Mouse (Mus musculus) CH12.LX (cell line): Measurements from ENCODE around the gene Capn13. TPM values are rescaled to one million over a fixed set of nuclear protein-coding genes. Genes with fewer than 3 reads are reported as not detected.

Experiments used
- DNase-seq: peaks from one replicate; pipeline ENCODE4 v3.0.0-alpha.2; 2013; ENCODE audit errors: extremely low read depth
- H3K27ac ChIP-seq: 2 replicates; pipeline ENCODE4 v1.5.1; 2012; ENCODE audit warnings: low read depth, mild to moderate bottlenecking, control low read depth, moderate library complexity; ENCODE audit not compliant: insufficient read depth
- H3K27me3 ChIP-seq: replicated peaks from 2 replicates; pipeline ENCODE3; 2012; ENCODE audit warnings: inconsistent platforms
- H3K36me3 ChIP-seq, 2 experiments: replicated peaks in 1 of 2; 2 replicates each; pipeline versions ENCODE3 to v1.6.1; 2012; ENCODE audit warnings: inconsistent platforms in 1 of 2, low read length in 1 of 2, mild to moderate bottlenecking in 1 of 2, mixed read lengths in 1 of 2, moderate library complexity in 1 of 2; ENCODE audit not compliant: control insufficient read depth in 1 of 2, insufficient read depth in 1 of 2
- H3K4me1 ChIP-seq, 2 experiments: 2 replicates each; pipeline ENCODE4 v1.6.1; 2012; ENCODE audit warnings: inconsistent platforms in 1 of 2, moderate library complexity in 1 of 2; ENCODE audit not compliant: insufficient read depth in 2 of 2, control insufficient read depth in 1 of 2
- H3K4me2 ChIP-seq: 2 replicates; pipeline ENCODE4 v1.6.1; 2012; ENCODE audit warnings: low read depth, mild to moderate bottlenecking, control low read depth; ENCODE audit not compliant: poor library complexity, insufficient read depth, severe bottlenecking
- H3K4me3 ChIP-seq, 3 experiments: fragments of 150-350 bp in 1 of 3; sonication (generic) in 1 of 3; replicated peaks in 1 of 3; 2 replicates each; pipeline versions ENCODE3 to v1.5.1; 2011 to 2012; ENCODE audit warnings: low read depth in 2 of 3, low read length in 2 of 3, mild to moderate bottlenecking in 2 of 3, moderate library complexity in 2 of 3, control low read depth in 1 of 3, improper control_type of control experiment in 1 of 3, inconsistent platforms in 1 of 3, mixed read lengths in 1 of 3; ENCODE audit not compliant: poor library complexity in 1 of 3
- H3K79me2 ChIP-seq: replicated peaks from 2 replicates; pipeline ENCODE4 v1.6.1; 2012; ENCODE audit warnings: mild to moderate bottlenecking, moderate library complexity; ENCODE audit not compliant: control insufficient read depth, poor library complexity, insufficient read depth, severe bottlenecking; ENCODE audit errors: extremely low read depth
- H3K9ac ChIP-seq: 2 replicates; pipeline ENCODE4 v1.6.1; 2012; ENCODE audit warnings: low read depth, mild to moderate bottlenecking, control low read depth, moderate library complexity; ENCODE audit not compliant: insufficient read depth
- H3K9me3 ChIP-seq: replicated peaks from 2 replicates; pipeline ENCODE3; 2012; ENCODE audit warnings: low read length, inconsistent platforms, mixed read lengths
- BHLHE40 ChIP-seq: IDR thresholded peaks from 2 replicates; pipeline ENCODE4 v1.6.1; 2011; ENCODE audit warnings: mild to moderate bottlenecking, low read depth, low read length, improper control_type of control experiment
- E2F4 ChIP-seq: IDR thresholded peaks from 2 replicates; pipeline ENCODE4 v1.6.1; 2011; ENCODE audit warnings: low read depth, low read length, improper control_type of control experiment; ENCODE audit not compliant: insufficient replicate concordance
- ELF1 ChIP-seq: IDR thresholded peaks from 2 replicates; pipeline ENCODE4 v1.6.1; 2014; ENCODE audit warnings: low read depth, mild to moderate bottlenecking, inconsistent platforms, low read length, improper control_type of control experiment
- EP300 ChIP-seq: IDR thresholded peaks from 2 replicates; pipeline ENCODE4 v1.6.1; 2011; ENCODE audit warnings: low read length, improper control_type of control experiment
- ETS1 ChIP-seq: conservative IDR thresholded peaks from 2 replicates; pipeline ENCODE4 v1.6.1; 2012; ENCODE audit warnings: low read depth, mild to moderate bottlenecking, inconsistent platforms, low read length, improper control_type of control experiment, moderate library complexity
- HCFC1 ChIP-seq: IDR thresholded peaks from 2 replicates; pipeline ENCODE4 v1.6.1; 2012; ENCODE audit warnings: low read depth, mild to moderate bottlenecking, inconsistent platforms, low read length, improper control_type of control experiment
- IRF4 ChIP-seq: IDR thresholded peaks from 2 replicates; pipeline ENCODE4 v1.6.1; 2014; ENCODE audit warnings: low read depth, mild to moderate bottlenecking, inconsistent platforms, low read length, improper control_type of control experiment
- JUN ChIP-seq: IDR thresholded peaks from 2 replicates; pipeline ENCODE4 v1.6.1; 2011; ENCODE audit warnings: low read depth, mild to moderate bottlenecking, low read length, improper control_type of control experiment, moderate library complexity; ENCODE audit not compliant: insufficient read depth
- MEF2A ChIP-seq: IDR thresholded peaks from 2 replicates; pipeline ENCODE4 v1.6.1; 2014; ENCODE audit warnings: low read depth, mild to moderate bottlenecking, inconsistent platforms, low read length, improper control_type of control experiment, borderline replicate concordance
- MXI1 ChIP-seq: IDR thresholded peaks from 2 replicates; pipeline ENCODE4 v1.6.1; 2011; ENCODE audit warnings: mild to moderate bottlenecking, low read depth, low read length, improper control_type of control experiment
- MYC ChIP-seq: IDR thresholded peaks from 2 replicates; pipeline ENCODE4 v1.6.1; 2011; ENCODE audit warnings: low read depth, mild to moderate bottlenecking, improper control_type of control experiment, low read length
- PAX5 ChIP-seq: IDR thresholded peaks from 2 replicates; pipeline ENCODE4 v1.6.1; 2012; ENCODE audit warnings: low read length, inconsistent platforms, mixed read lengths
- POLR2A ChIP-seq: IDR thresholded peaks from 2 replicates; pipeline ENCODE4 v1.6.1; 2011; ENCODE audit warnings: low read depth, mild to moderate bottlenecking, improper control_type of control experiment, low read length
- SIN3A ChIP-seq: IDR thresholded peaks from 2 replicates; pipeline ENCODE4 v1.6.1; 2012; ENCODE audit warnings: low read length, improper control_type of control experiment, inconsistent platforms
- TBP ChIP-seq: conservative IDR thresholded peaks from 2 replicates; pipeline ENCODE4 v1.6.1; 2011; ENCODE audit warnings: low read depth, low read length, improper control_type of control experiment
- TCF12 ChIP-seq: IDR thresholded peaks from 2 replicates; pipeline ENCODE4 v1.6.1; 2014; ENCODE audit warnings: low read depth, mild to moderate bottlenecking, inconsistent platforms, low read length, improper control_type of control experiment
- USF1 ChIP-seq: IDR thresholded peaks from 2 replicates; pipeline ENCODE4 v1.6.1; 2014; ENCODE audit warnings: low read depth, mild to moderate bottlenecking, inconsistent platforms, low read length, improper control_type of control experiment
- ZC3H11A ChIP-seq: IDR thresholded peaks from 2 replicates; pipeline ENCODE4 v1.6.1; 2012; ENCODE audit warnings: low read depth, mild to moderate bottlenecking, inconsistent platforms, low read length, improper control_type of control experiment
- ZMIZ1 ChIP-seq: IDR thresholded peaks from 2 replicates; pipeline ENCODE4 v1.6.1; 2012; ENCODE audit warnings: low read depth, mild to moderate bottlenecking, inconsistent platforms, low read length, improper control_type of control experiment
- ZNF384 ChIP-seq: IDR thresholded peaks from 2 replicates; pipeline ENCODE4 v1.6.1; 2012; ENCODE audit warnings: low read depth, low read length, improper control_type of control experiment, inconsistent platforms
- dilution Hi-C: fragments of 300-500 bp; cut with MboI; formaldehyde crosslinking; loops from 2 replicates; pipeline ENCODE4 v1.14.3; 2020; ENCODE audit warnings: low sequenced_read_pairs; ENCODE audit not compliant: extremely low pct_unique_long_range_greater_than_20kb, extremely low pct_ligation_motif_present
- in situ Hi-C: fragments of 300-500 bp; cut with MboI; formaldehyde crosslinking; loops from 3 replicates; pipeline ENCODE4 v1.14.3; 2019; ENCODE audit warnings: low sequenced_read_pairs, low pct_ligation_motif_present, low pct_unique_long_range_greater_than_20kb, mixed read lengths
- polyA plus RNA-seq: library from polyadenylated mRNA; unstranded; fragments of >175 nt; gene quantifications from 2 replicates; pipeline ENCODE4 v1.2.1, GENCODE M21; 2012; ENCODE audit warnings: low read depth; ENCODE audit not compliant: insufficient read length
- total RNA-seq, 2 experiments: library from RNA; depleted of rRNA; stranded (reverse); fragments of 300-350 nt in 1 of 2; fragments of >200 nt in 1 of 2; gene quantifications; 2 replicates each; pipeline ENCODE4 v1.2.3; 2012 to 2014

The Capn13 gene
- total and polyA plus RNA-seq, 3 experiments: not detected

DNA sequence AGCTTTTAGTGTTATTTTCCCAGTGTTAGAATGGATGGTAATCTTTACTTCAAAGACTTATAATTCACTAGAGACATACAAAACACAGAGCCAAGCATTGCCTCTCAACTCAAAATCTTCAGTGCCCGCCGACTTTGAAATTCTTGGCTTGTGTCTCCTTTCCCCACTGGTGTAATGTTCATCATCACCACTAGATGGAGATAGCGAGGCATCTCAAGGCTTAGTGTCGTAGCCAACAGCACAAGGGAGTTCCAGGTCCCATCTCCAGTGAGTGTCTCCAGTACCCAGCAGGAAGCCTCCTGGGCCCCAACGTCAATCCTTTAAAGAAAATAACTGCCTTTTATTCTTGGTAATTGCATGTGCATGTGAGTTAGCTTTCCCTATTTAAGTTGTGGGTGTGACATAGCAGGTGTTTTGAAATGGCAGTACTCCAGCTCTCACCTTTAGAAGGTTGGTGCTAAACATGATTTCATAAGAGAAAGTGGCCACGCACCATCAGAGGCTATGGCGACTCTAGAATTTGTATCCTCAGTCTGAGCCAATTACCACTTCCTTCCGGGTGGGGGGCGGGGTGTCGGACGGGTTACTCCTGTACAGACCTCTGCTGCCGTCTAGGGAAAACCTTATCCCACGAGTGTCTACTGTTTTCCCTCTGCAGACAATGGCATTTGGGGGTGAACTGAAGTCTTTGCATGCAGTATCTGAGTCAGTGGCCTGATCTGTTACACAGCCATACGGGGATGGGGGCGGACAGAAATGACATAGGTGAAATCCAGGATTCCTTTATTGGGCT lies 99.2 kb downstream of the Capn13 start (continued):
- TF ChIP-seq ETS1 (no peak), ZNF384 (no peak), PAX5 (no peak), IRF4 (no peak), TCF12 (peak; percentile 25; the same call in 1 of the 2 replicates), HCFC1 (no peak; the same call in 1 of the 2 replicates), POLR2A (peak; percentile 48; the same call in 1 of the 2 replicates)

DNA sequence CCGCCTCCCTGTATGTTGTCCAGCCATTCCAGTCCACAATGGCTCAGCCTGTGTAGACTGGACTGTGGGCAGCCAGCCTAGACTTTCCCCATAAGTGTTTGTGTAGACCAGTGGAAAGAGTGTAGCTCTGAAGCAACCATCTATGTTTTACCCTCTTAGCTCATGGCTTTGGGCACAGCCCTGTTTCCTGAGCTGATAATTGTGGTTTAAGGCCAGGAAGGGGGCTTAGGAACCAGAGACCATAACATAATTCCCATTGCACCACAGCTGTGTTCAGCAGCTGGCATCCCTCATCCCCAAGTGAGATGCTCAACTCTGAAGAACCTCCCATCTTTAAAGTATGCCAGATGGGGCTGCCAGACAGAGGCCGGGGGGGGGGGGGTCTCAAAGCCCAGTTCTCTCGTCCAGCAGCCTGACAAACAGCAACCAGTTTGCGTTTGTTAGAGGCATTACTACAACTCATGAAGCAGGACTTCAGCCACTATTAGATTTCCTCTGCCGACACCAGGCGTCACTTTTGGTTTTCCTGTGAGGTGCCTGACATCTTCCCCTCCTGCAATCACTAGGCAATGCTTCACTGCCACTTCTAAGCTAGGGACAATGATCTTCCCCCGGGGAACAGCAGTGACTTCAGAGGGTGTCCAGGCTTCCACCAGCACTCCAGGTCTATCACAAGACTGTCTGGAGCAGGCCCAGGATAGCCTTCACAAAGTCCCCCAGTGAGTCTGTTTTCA lies 100.4 kb downstream of the Capn13 start:
- Histone ChIP-seq H3K9ac (no peak overlapping the region), H3K36me3 (no peaks in the 10 kb centered on the region), H3K4me1 (peaks cover 0 to 13% of the 10 kb centered on the region in 2 experiments; a peak in 2 of 4 replicates), H3K9me3 (no peaks in the 10 kb centered on the region), H3K4me2 (no peak overlapping the region), H3K79me2 (no peaks in the 10 kb centered on the region), H3K27ac (no peak overlapping the region), H3K27me3 (no peaks in the 10 kb centered on the region), H3K4me3 (no peak overlapping the region)
- DNase-seq: no peak
- dilution Hi-C loops (no loop called here), in situ Hi-C loops (no loop called here)
- TF ChIP-seq E2F4: no peak
- TF ChIP-seq MXI1: no peak
- no peak for TF ChIP-seq ELF1
- TF ChIP-seq EP300: no peak
- TF ChIP-seq SIN3A: no peak
- no peak for TF ChIP-seq POLR2A
- no peak for TF ChIP-seq ZMIZ1
- no peak for TF ChIP-seq TCF12
- TF ChIP-seq USF1: no peak
- TF ChIP-seq ZC3H11A: no peak
- TF ChIP-seq MEF2A: no peak
- no peak for TF ChIP-seq BHLHE40
- no peak for TF ChIP-seq TBP
- no peak for TF ChIP-seq MYC
- TF ChIP-seq JUN: no peak
